Mouse (Mus musculus): ENCODE results near the gene Pdik1l. TPM values are rescaled to one million over a fixed set of nuclear protein-coding genes. Genes with fewer than 3 reads are reported as not detected.
"Not testable (repeated sequence)": the region's sequence is repeated elsewhere in the genome, so short reads cannot be mapped to it uniquely, and the experiment has no call there.

The Pdik1l gene
- polyA plus RNA-seq, 1 experiment from 2014 or later, result 14.9 TPM

- peaks cover 43% of the 10 kb centered on the region for H3K27me3 ChIP-seq (replicated peaks)
- H3K9me3 ChIP-seq (replicated peaks), result 0 out of 2 replicates have a peak, but pooled peaks cover 4% of the 10 kb centered on the region
- 81% methylated on average over 8 of the region's 8 CpGs for WGBS (ENCODE audit: insufficient replicate concordance)
- H3K27ac ChIP-seq, result no peak overlapping the region
- no peak overlapping the region for H3K4me3 ChIP-seq
- no peaks in the 10 kb centered on the region for H3K36me3 ChIP-seq
- no peak overlapping the region for H3K9ac ChIP-seq
- no peaks in the 10 kb centered on the region for H3K4me1 ChIP-seq
- H3K4me2 ChIP-seq, result no peak overlapping the region
- ATAC-seq, result no peak
Measured at GRCm38 (mm10) chr4:134297369-134297768, 9.7 kb upstream of the Pdik1l start.

GRCm38 (mm10) chr4:134296523-134296922, 8.8 kb upstream of the Pdik1l start:
- Histone ChIP-seq H3K27ac (no peak overlapping the region), H3K4me1 (no peaks in the 10 kb centered on the region), H3K4me3 (no peak overlapping the region), H3K4me2 (no peak overlapping the region), H3K27me3 (replicated peaks) (peaks cover 45% of the 10 kb centered on the region), H3K9me3 (replicated peaks) (0 out of 2 replicates have a peak, but pooled peaks cover 4% of the 10 kb centered on the region), H3K36me3 (no peaks in the 10 kb centered on the region), H3K9ac (no peak overlapping the region)
- WGBS (ENCODE audit: insufficient replicate concordance), result 76% methylated on average over 4 of the region's 4 CpGs
- no peak for ATAC-seq

- H3K27me3 ChIP-seq (replicated peaks), result peaks cover 45% of the 10 kb centered on the region
- H3K36me3 ChIP-seq; H3K27ac ChIP-seq; H3K4me1 ChIP-seq; H3K4me2 ChIP-seq; H3K9ac ChIP-seq; H3K4me3 ChIP-seq; H3K9me3 ChIP-seq (replicated peaks); ATAC-seq: not testable (repeated sequence)
- WGBS (ENCODE audit: insufficient replicate concordance), result 68% methylated on average over 4 of the region's 4 CpGs
Measured at GRCm38 (mm10) chr4:134296096-134296495, 8.4 kb upstream of the Pdik1l start.

- H3K4me3 ChIP-seq, result no peak overlapping the region
- no peak for ATAC-seq
- 0 out of 2 replicates have a peak, but pooled peaks cover 4% of the 10 kb centered on the region for H3K9me3 ChIP-seq (replicated peaks)
- no peak overlapping the region for H3K9ac ChIP-seq
- no peaks in the 10 kb centered on the region for H3K36me3 ChIP-seq
- WGBS (ENCODE audit: insufficient replicate concordance), result 38% methylated on average over 9 of the region's 9 CpGs
- H3K4me1 ChIP-seq, result peaks cover 11% of the 10 kb centered on the region
- H3K27me3 ChIP-seq (replicated peaks), result peaks cover 31% of the 10 kb centered on the region
- no peak overlapping the region for H3K4me2 ChIP-seq
- H3K27ac ChIP-seq, result no peak overlapping the region
Measured at GRCm38 (mm10) chr4:134293692-134294163, 6.0 kb upstream of the Pdik1l start.

GRCm38 (mm10) chr4:134293061-134293691, 5.5 kb upstream of the Pdik1l start:
- no peak for ATAC-seq
- Histone ChIP-seq H3K9me3 (replicated peaks) (0 out of 2 replicates have a peak, but pooled peaks cover 4% of the 10 kb centered on the region), H3K36me3 (no peaks in the 10 kb centered on the region), H3K4me1 (peaks cover 16% of the 10 kb centered on the region), H3K4me3 (no peak overlapping the region), H3K4me2 (no peak overlapping the region), H3K27ac (no peak overlapping the region), H3K9ac (no peak overlapping the region), H3K27me3 (replicated peaks) (peaks cover 29% of the 10 kb centered on the region)
- 59% methylated on average over 18 of the region's 18 CpGs for WGBS (ENCODE audit: insufficient replicate concordance)

- Histone ChIP-seq H3K27me3 (replicated peaks) (peaks cover 21% of the 10 kb centered on the region), H3K4me1 (peaks cover 21% of the 10 kb centered on the region), H3K9me3 (replicated peaks) (0 out of 2 replicates have a peak, but pooled peaks cover 4% of the 10 kb centered on the region), H3K9ac (no peak overlapping the region), H3K36me3 (no peaks in the 10 kb centered on the region), H3K4me3 (no peak overlapping the region), H3K27ac (no peak overlapping the region), H3K4me2 (no peak overlapping the region)
- WGBS (ENCODE audit: insufficient replicate concordance), result 27% methylated on average over 7 of the region's 7 CpGs
- no peak for ATAC-seq
Measured at GRCm38 (mm10) chr4:134292067-134292466, 4.4 kb upstream of the Pdik1l start.

GRCm38 (mm10) chr4:134288397-134289256, 932 bp upstream of the Pdik1l start:
- peak overlapping the region; percentile 93 for H3K4me3 ChIP-seq
- H3K27ac ChIP-seq, result peak overlapping the region; percentile 99
- H3K9me3 ChIP-seq (replicated peaks), result no peaks in the 10 kb centered on the region
- peak overlapping the region; percentile 82 for H3K4me2 ChIP-seq
- H3K36me3 ChIP-seq, result peaks cover 12% of the 10 kb centered on the region
- peaks cover 47% of the 10 kb centered on the region for H3K4me1 ChIP-seq
- H3K27me3 ChIP-seq (replicated peaks), result peaks cover 14% of the 10 kb centered on the region
- H3K9ac ChIP-seq, result peak overlapping the region; percentile 97
- no peak for ATAC-seq
- 34% methylated on average over 11 of the region's 11 CpGs for WGBS (ENCODE audit: insufficient replicate concordance)

GRCm38 (mm10) chr4:134287168-134287564, 529 bp downstream of the Pdik1l start:
- Histone ChIP-seq H3K4me3 (peak overlapping the region; percentile 93), H3K4me2 (peak overlapping the region; percentile 82), H3K9me3 (replicated peaks) (no peaks in the 10 kb centered on the region), H3K27me3 (replicated peaks) (no peaks in the 10 kb centered on the region), H3K27ac (peak overlapping the region; percentile 99), H3K9ac (peak overlapping the region; percentile 97), H3K4me1 (peaks cover 49% of the 10 kb centered on the region), H3K36me3 (peaks cover 26% of the 10 kb centered on the region)
- WGBS (ENCODE audit: insufficient replicate concordance), result 1% methylated on average over 58 of the region's 59 CpGs
- ATAC-seq, result peak; percentile 88

- H3K27me3 ChIP-seq (replicated peaks), result no peaks in the 10 kb centered on the region
- H3K4me2 ChIP-seq, result peak overlapping the region; percentile 82
- peak overlapping the region; percentile 93 for H3K4me3 ChIP-seq
- no peaks in the 10 kb centered on the region for H3K9me3 ChIP-seq (replicated peaks)
- peaks cover 49% of the 10 kb centered on the region for H3K4me1 ChIP-seq
- peak overlapping the region; percentile 97 for H3K9ac ChIP-seq
- H3K36me3 ChIP-seq, result peaks cover 33% of the 10 kb centered on the region
- peak; percentile 29 for ATAC-seq
- 2% methylated on average over 59 of the region's 59 CpGs for WGBS (ENCODE audit: insufficient replicate concordance)
- peak overlapping the region; percentile 99 for H3K27ac ChIP-seq
Measured at GRCm38 (mm10) chr4:134286226-134287167, 1.2 kb downstream of the Pdik1l start.

GRCm38 (mm10) chr4:134284942-134285341, 2.8 kb downstream of the Pdik1l start:
- no peaks in the 10 kb centered on the region for H3K9me3 ChIP-seq (replicated peaks)
- peaks cover 46% of the 10 kb centered on the region for H3K4me1 ChIP-seq
- peaks cover 49% of the 10 kb centered on the region for H3K36me3 ChIP-seq
- peak; percentile 50 for ATAC-seq
- no peaks in the 10 kb centered on the region for H3K27me3 ChIP-seq (replicated peaks)
- H3K27ac ChIP-seq, result peak overlapping the region; percentile 99
- H3K9ac ChIP-seq, result peak overlapping the region; percentile 97
- H3K4me3 ChIP-seq, result peak overlapping the region; percentile 93
- WGBS (ENCODE audit: insufficient replicate concordance), result 18% methylated on average over 2 of the region's 2 CpGs
- peak overlapping the region; percentile 82 for H3K4me2 ChIP-seq

Measured in liver, embryonic 12.5 days (tissue).